Mouse (Mus musculus): ENCODE data around the gene Olfr328. TPM values are rescaled to one million over a fixed set of nuclear protein-coding genes. Genes with fewer than 3 reads are reported as not detected.

Gene Olfr328
- total RNA-seq (2023), result 0.34 TPM

DNA sequence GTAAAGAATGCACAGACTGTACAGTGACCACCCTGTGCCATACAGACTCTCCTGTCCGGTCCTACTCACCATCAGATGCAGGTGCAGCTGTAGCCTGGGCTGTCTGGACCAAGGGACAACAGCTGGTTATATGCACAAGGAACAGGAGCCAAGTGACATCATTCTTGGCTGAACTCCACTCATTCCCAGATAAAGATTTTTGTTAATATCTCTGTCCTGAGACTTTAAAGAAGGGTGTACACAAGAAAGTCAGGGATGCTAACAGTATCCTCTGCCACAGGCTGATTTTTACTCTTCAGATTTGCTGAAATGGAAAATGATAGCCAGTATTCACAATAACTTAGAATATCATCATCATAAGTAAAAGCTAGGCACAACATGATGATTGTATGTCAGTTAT is at the start of gene Olfr328:
Gene Olfr328 (minus strand): TSS at position 101 of the 400 bp plus-strand sequence.

DNA sequence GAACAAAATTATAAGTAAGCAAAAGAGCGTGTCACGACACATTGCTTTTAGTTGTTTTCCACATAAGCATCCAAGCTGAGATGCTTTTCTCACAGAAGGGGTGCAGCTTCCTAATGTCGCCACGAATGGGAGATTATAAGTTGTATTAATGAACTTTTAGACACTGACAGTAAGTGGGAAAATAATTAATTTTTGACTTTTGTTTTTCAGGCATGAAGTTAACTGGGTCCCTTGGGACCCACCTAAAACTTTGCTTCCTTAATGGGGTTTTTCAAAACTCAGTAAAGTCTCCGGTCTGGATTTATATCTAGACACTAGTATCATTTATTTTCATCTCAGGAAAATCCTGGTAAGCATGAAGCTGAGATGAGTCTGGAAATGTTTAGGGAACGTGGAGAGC is 39.4 kb upstream of the Olfr328 start, which contains the start of gene Olfr324:
Gene Olfr324 (plus strand): TSS at position 301 of the 400 bp plus-strand sequence.

GRCm38 (mm10) chr11:58577430-58577829 is 22.0 kb upstream of the Olfr328 start, which contains the start of gene Olfr325:
Gene Olfr325, plus strand, starts transcription at chr11:58577730.

DNA sequence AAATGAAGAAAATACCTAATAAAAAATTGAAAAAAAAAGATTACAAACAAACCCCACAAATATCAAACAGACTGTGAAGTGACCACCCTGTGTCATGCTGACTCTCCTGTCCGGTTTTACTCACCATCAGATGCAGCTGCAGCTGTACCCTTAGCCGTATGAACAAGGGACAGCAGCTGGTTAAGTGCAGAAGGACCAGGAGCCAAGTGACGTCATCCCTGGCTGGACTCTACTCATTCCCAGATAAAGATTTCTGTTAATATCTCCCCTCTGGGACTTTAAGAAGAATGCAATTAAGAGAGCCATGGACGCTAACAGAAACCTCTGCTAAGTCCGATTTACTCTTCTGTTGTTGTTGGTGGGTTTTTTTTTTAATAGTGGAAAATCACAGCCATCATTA is 15.0 kb upstream of the Olfr328 start, which contains the start of gene Olfr224:
Gene Olfr224 (minus strand): TSS at position 149 of the 400 bp plus-strand sequence.

GRCm38 (mm10) chr11:58546322-58546721 is 9.1 kb downstream of the Olfr328 start, which contains the start of gene Olfr329-ps:
Gene Olfr329-ps, minus strand, starts transcription at chr11:58546422.

DNA sequence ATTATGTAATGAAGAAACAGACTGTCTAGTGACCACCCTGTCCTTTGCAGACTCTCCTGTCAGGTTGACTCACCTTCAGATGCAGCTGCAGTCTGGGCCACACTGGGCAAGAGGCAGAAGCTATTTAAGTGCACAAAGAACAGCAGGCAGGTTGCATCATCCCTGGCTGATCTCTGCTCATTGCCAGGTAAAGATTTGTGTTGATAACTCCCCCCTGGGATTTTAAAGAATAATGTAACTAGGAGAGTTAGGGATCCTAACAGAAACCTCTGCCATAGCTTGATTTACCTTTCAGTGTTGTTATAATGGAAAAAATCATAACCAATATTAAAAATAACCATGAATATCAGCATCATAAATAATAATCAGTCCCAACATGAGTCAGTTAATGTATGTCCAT is 20.7 kb downstream of the Olfr328 start, which contains the start of gene Olfr330:
Gene Olfr330 (minus strand): TSS at position 101 of the 400 bp plus-strand sequence.

DNA sequence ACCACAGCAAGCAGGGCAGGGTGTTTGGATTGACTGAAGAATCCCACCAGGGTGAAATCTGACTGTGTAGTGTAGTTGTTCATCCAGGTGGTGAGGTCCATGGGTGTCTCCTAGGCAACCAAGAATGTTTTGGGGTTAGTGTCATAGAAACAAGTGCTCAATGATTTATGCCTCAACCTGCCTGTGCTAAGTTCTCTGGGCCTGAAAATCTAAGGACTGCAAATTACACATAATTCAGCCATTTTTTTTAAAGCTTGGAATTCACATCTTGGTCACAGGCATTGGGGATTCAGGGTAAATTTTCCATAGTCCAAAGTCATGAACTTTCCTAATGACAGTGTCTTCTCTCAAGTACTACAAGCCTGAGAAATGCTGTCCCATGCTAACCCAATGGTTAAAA is 53.0 kb downstream of the Olfr328 start, which contains the start of gene Olfr331:
Gene Olfr331 (minus strand): TSS at position 101 of the 400 bp plus-strand sequence.

Other genes with a start within 250 kb of the Olfr328 start
- 27.5 TPM for gene Zfp692, start 248.6 kb downstream of the Olfr328 start, total RNA-seq (2023)
- gene Zfp672, start 225.3 kb downstream of the Olfr328 start, total RNA-seq (2023), result 38.0 TPM
- gene Sh3bp5l, start 224.9 kb downstream of the Olfr328 start, total RNA-seq (2023), result 26.0 TPM
- gene Lypd8, start 176.6 kb downstream of the Olfr328 start, total RNA-seq (2023), result not detected
- not detected for gene 1810065E05Rik, start 134.5 kb downstream of the Olfr328 start, total RNA-seq (2023)
- gene Gm12253, start 123.1 kb downstream of the Olfr328 start, total RNA-seq (2023), result not detected
- not detected for gene Lypd9, start 102.7 kb downstream of the Olfr328 start, total RNA-seq (2023)
- not detected for gene Olfr30, start 93.4 kb downstream of the Olfr328 start, total RNA-seq (2023)
- not detected for gene Olfr332, start 63.1 kb downstream of the Olfr328 start, total RNA-seq (2023)
- not detected for gene Olfr331, start 53.1 kb downstream of the Olfr328 start, total RNA-seq (2023)
- not detected for gene Olfr330, start 20.8 kb downstream of the Olfr328 start, total RNA-seq (2023)
- gene Olfr329-ps, start 9.2 kb downstream of the Olfr328 start, total RNA-seq (2023), result not detected
- not detected for gene Olfr224, start 14.9 kb upstream of the Olfr328 start, total RNA-seq (2023)
- gene Olfr325, start 22.1 kb upstream of the Olfr328 start, total RNA-seq (2023), result not detected
- gene Olfr324, start 39.5 kb upstream of the Olfr328 start, total RNA-seq (2023), result not detected
- not detected for gene 2210407C18Rik, start 60.4 kb upstream of the Olfr328 start, total RNA-seq (2023)
- gene Olfr323, start 74.9 kb upstream of the Olfr328 start, total RNA-seq (2023), result not detected
- not detected for gene Trim58, start 84.8 kb upstream of the Olfr328 start, total RNA-seq (2023)
- gene Olfr322, start 103.1 kb upstream of the Olfr328 start, total RNA-seq (2023), result not detected
- gene Olfr320, start 125.5 kb upstream of the Olfr328 start, total RNA-seq (2023), result not detected
- gene Olfr319, start 143.5 kb upstream of the Olfr328 start, total RNA-seq (2023), result not detected
- 0.43 TPM for gene Olfr318, start 168.4 kb upstream of the Olfr328 start, total RNA-seq (2023)
- gene Olfr317, start 183.6 kb upstream of the Olfr328 start, total RNA-seq (2023), result not detected
- not detected for gene Olfr316, start 197.1 kb upstream of the Olfr328 start, total RNA-seq (2023)
- gene Olfr315, start 217.6 kb upstream of the Olfr328 start, total RNA-seq (2023), result not detected
- not detected for gene Olfr314, start 227.3 kb upstream of the Olfr328 start, total RNA-seq (2023)
- gene Fam183b, start 246.3 kb upstream of the Olfr328 start, total RNA-seq (2023), result not detected